Mouse (Mus musculus): ENCODE data around the gene Acsf3.

- TF ChIP-seq CTCF (IDR thresholded peaks at IDR 0.05; ENCODE audit: low read depth) (no peak), EP300 (optimal IDR thresholded peaks at IDR 0.05) (no peak)
These were observed 70.4 kb downstream of the Acsf3 start for GRCm38 (mm10) chr8:122845662-122846061.
